Mouse (Mus musculus) ES-Bruce4 (cell line): ENCODE measurements around the gene Sh3d21.

Experiments used
- CTCF ChIP-seq: IDR thresholded peaks from one replicate; pipeline ENCODE4 v1.8.1; 2011; ENCODE audit warnings: low read depth, low read length
- POLR2A ChIP-seq: IDR thresholded peaks from one replicate; pipeline ENCODE4 v1.8.1; 2011; ENCODE audit warnings: low read length; ENCODE audit not compliant: insufficient read depth

- TF ChIP-seq CTCF (no peak), POLR2A (no peak)
Measured at GRCm38 (mm10) chr4:126152864-126153263, 10.4 kb downstream of the Sh3d21 start.
